Mouse (Mus musculus) liver (tissue): ENCODE data around the gene Trim44.

Experiments
- DNase-seq: peaks from one replicate; pipeline ENCODE4 v3.0.0-alpha.2; 2020; ENCODE audit warnings: mixed read lengths

Gene Trim44

GRCm38 (mm10) chr2:102403982-102404381, 3.6 kb downstream of the Trim44 start:
- DNase-seq, result no peak

GRCm38 (mm10) chr2:102403306-102403705, 4.3 kb downstream of the Trim44 start:
- no peak for DNase-seq

GRCm38 (mm10) chr2:102401352-102401692, 6.3 kb downstream of the Trim44 start:
- DNase-seq, result no peak

GRCm38 (mm10) chr2:102400605-102401351, 6.8 kb downstream of the Trim44 start:
- peak; percentile 88 for DNase-seq

- no peak for DNase-seq
Measured at GRCm38 (mm10) chr2:102399864-102400604, 7.6 kb downstream of the Trim44 start.

GRCm38 (mm10) chr2:102396493-102396892, 11.1 kb downstream of the Trim44 start:
- DNase-seq, result no peak

GRCm38 (mm10) chr2:102393457-102393856, 14.2 kb downstream of the Trim44 start:
- no peak for DNase-seq

GRCm38 (mm10) chr2:102385328-102385902, 22.2 kb downstream of the Trim44 start:
- DNase-seq, result no peak

- no peak for DNase-seq
Measured at GRCm38 (mm10) chr2:102384496-102384895, 23.1 kb downstream of the Trim44 start.

- DNase-seq, result no peak
Measured at GRCm38 (mm10) chr2:102384057-102384456, 23.6 kb downstream of the Trim44 start.

- no peak for DNase-seq
Measured at GRCm38 (mm10) chr2:102383069-102383834, 24.4 kb downstream of the Trim44 start.

- DNase-seq, result no peak
Measured at GRCm38 (mm10) chr2:102382519-102382918, 25.1 kb downstream of the Trim44 start.

GRCm38 (mm10) chr2:102380581-102380980, 27.0 kb downstream of the Trim44 start:
- DNase-seq, result no peak

- no peak for DNase-seq
Measured at GRCm38 (mm10) chr2:102378928-102379327, 28.7 kb downstream of the Trim44 start.

GRCm38 (mm10) chr2:102378381-102378780, 29.2 kb downstream of the Trim44 start:
- DNase-seq, result no peak

- no peak for DNase-seq
Measured at GRCm38 (mm10) chr2:102377370-102377769, 30.3 kb downstream of the Trim44 start.

GRCm38 (mm10) chr2:102373406-102374105, 34.1 kb downstream of the Trim44 start:
- no peak for DNase-seq

GRCm38 (mm10) chr2:102372690-102373089, 34.9 kb downstream of the Trim44 start:
- no peak for DNase-seq

GRCm38 (mm10) chr2:102371332-102371731, 36.3 kb downstream of the Trim44 start:
- no peak for DNase-seq

GRCm38 (mm10) chr2:102365983-102366545, 41.6 kb downstream of the Trim44 start:
- peak; percentile 46 for DNase-seq

- DNase-seq, result peak; percentile 53
Measured at GRCm38 (mm10) chr2:102364565-102365200, 42.9 kb downstream of the Trim44 start.
